Mouse (Mus musculus): ENCODE measurements at regions not wholly inside any gene's neighbourhood (a gene's known extent, or its start where the extent isn't known, plus 50 kb on each side); places are given as distances from the start of the nearest gene placed in this dataset.

- Histone ChIP-seq H3K27me3 (ENCODE audit: control insufficient read depth, insufficient read depth, low read length) (no peaks in the 10 kb centered on the region), H3K4me1 (ENCODE audit: control insufficient read depth, insufficient read depth, low read length) (no peaks in the 10 kb centered on the region), H3K4me3 (ENCODE audit: insufficient read depth, low read depth, low read length) (no peak overlapping the region), H3K36me3 (ENCODE audit: control insufficient read depth, insufficient read depth, low read length) (no peaks in the 10 kb centered on the region), H3K27ac (replicated peaks; ENCODE audit: insufficient read depth, low read depth, low read length) (no peak overlapping the region), H3K9ac (ENCODE audit: low read depth, low read length) (no peak overlapping the region), H3K79me2 (ENCODE audit: control insufficient read depth, insufficient read depth, low read length) (no peaks in the 10 kb centered on the region)
- 72% methylated on average over 3 of the region's 3 CpGs for WGBS
- DNase-seq (ENCODE audit: extremely low read depth, low read depth, low spot score), result no peak
- TF ChIP-seq CTCF (IDR thresholded peaks at IDR 0.05; ENCODE audit: low read depth, low read length) (no peak), POLR2A (IDR thresholded peaks at IDR 0.05; ENCODE audit: extremely low read depth, insufficient read depth, low read length) (no peak)
Observed at GRCm38 (mm10) chr12:94283572-94283971, 1408.5 kb upstream of the Flrt2 start.

- Histone ChIP-seq H3K36me3 (ENCODE audit: control insufficient read depth, insufficient read depth, low read length) (no peaks in the 10 kb centered on the region), H3K4me1 (ENCODE audit: control insufficient read depth, insufficient read depth, low read length) (no peaks in the 10 kb centered on the region), H3K79me2 (ENCODE audit: control insufficient read depth, insufficient read depth, low read length) (no peaks in the 10 kb centered on the region), H3K27ac (replicated peaks; ENCODE audit: insufficient read depth, low read depth, low read length) (no peak overlapping the region), H3K4me3 (ENCODE audit: insufficient read depth, low read depth, low read length) (no peak overlapping the region), H3K27me3 (ENCODE audit: control insufficient read depth, insufficient read depth, low read length) (no peaks in the 10 kb centered on the region), H3K9ac (ENCODE audit: low read depth, low read length) (no peak overlapping the region)
- WGBS, result 38% methylated on average over 5 of the region's 5 CpGs
- no peak for DNase-seq (ENCODE audit: extremely low read depth, low read depth, low spot score)
- no peak for TF ChIP-seq POLR2A (IDR thresholded peaks at IDR 0.05; ENCODE audit: extremely low read depth, insufficient read depth, low read length)
- TF ChIP-seq CTCF (IDR thresholded peaks at IDR 0.05; ENCODE audit: low read depth, low read length), result no peak
Observed at GRCm38 (mm10) chr12:94297864-94298263, 1394.2 kb upstream of the Flrt2 start.

GRCm38 (mm10) chr12:94332351-94332750 lies 1359.7 kb upstream of the Flrt2 start:
- 68% methylated on average over 5 of the region's 5 CpGs for WGBS
- Histone ChIP-seq H3K27me3 (ENCODE audit: control insufficient read depth, insufficient read depth, low read length) (no peaks in the 10 kb centered on the region), H3K36me3 (ENCODE audit: control insufficient read depth, insufficient read depth, low read length) (no peaks in the 10 kb centered on the region), H3K27ac (replicated peaks; ENCODE audit: insufficient read depth, low read depth, low read length) (no peak overlapping the region), H3K4me3 (ENCODE audit: insufficient read depth, low read depth, low read length) (no peak overlapping the region), H3K4me1 (ENCODE audit: control insufficient read depth, insufficient read depth, low read length) (no peaks in the 10 kb centered on the region), H3K79me2 (ENCODE audit: control insufficient read depth, insufficient read depth, low read length) (no peaks in the 10 kb centered on the region), H3K9ac (ENCODE audit: low read depth, low read length) (no peak overlapping the region)
- TF ChIP-seq CTCF (IDR thresholded peaks at IDR 0.05; ENCODE audit: low read depth, low read length) (no peak), POLR2A (IDR thresholded peaks at IDR 0.05; ENCODE audit: extremely low read depth, insufficient read depth, low read length) (no peak)
- DNase-seq (ENCODE audit: extremely low read depth, low read depth, low spot score), result no peak

GRCm38 (mm10) chr12:94334671-94335070 lies 1357.4 kb upstream of the Flrt2 start:
- H3K79me2 ChIP-seq (ENCODE audit: control insufficient read depth, insufficient read depth, low read length), result no peaks in the 10 kb centered on the region
- H3K4me3 ChIP-seq (ENCODE audit: insufficient read depth, low read depth, low read length), result no peak overlapping the region
- no peak for DNase-seq (ENCODE audit: extremely low read depth, low read depth, low spot score)
- H3K9ac ChIP-seq (ENCODE audit: low read depth, low read length), result no peak overlapping the region
- no peak for TF ChIP-seq CTCF (IDR thresholded peaks at IDR 0.05; ENCODE audit: low read depth, low read length)
- H3K36me3 ChIP-seq (ENCODE audit: control insufficient read depth, insufficient read depth, low read length), result no peaks in the 10 kb centered on the region
- H3K27me3 ChIP-seq (ENCODE audit: control insufficient read depth, insufficient read depth, low read length), result no peaks in the 10 kb centered on the region
- H3K27ac ChIP-seq (replicated peaks; ENCODE audit: insufficient read depth, low read depth, low read length), result no peak overlapping the region
- no peaks in the 10 kb centered on the region for H3K4me1 ChIP-seq (ENCODE audit: control insufficient read depth, insufficient read depth, low read length)
- WGBS, result 64% methylated on average over 3 of the region's 3 CpGs

GRCm38 (mm10) chr12:94349623-94350156 lies 1342.3 kb upstream of the Flrt2 start:
- Histone ChIP-seq H3K4me3 (ENCODE audit: insufficient read depth, low read depth, low read length) (no peak overlapping the region), H3K9ac (ENCODE audit: low read depth, low read length) (no peak overlapping the region), H3K4me1 (ENCODE audit: control insufficient read depth, insufficient read depth, low read length) (no peaks in the 10 kb centered on the region), H3K27me3 (ENCODE audit: control insufficient read depth, insufficient read depth, low read length) (no peaks in the 10 kb centered on the region), H3K79me2 (ENCODE audit: control insufficient read depth, insufficient read depth, low read length) (no peaks in the 10 kb centered on the region), H3K27ac (replicated peaks; ENCODE audit: insufficient read depth, low read depth, low read length) (no peak overlapping the region), H3K36me3 (ENCODE audit: control insufficient read depth, insufficient read depth, low read length) (no peaks in the 10 kb centered on the region)
- TF ChIP-seq CTCF (IDR thresholded peaks at IDR 0.05; ENCODE audit: low read depth, low read length), result no peak
- TF ChIP-seq POLR2A (IDR thresholded peaks at IDR 0.05; ENCODE audit: extremely low read depth, insufficient read depth, low read length), result no peak
- no peak for DNase-seq (ENCODE audit: extremely low read depth, low read depth, low spot score)
- WGBS, result 78% methylated on average over 7 of the region's 7 CpGs

GRCm38 (mm10) chr12:94364269-94364668 lies 1327.8 kb upstream of the Flrt2 start:
- Histone ChIP-seq H3K79me2 (ENCODE audit: control insufficient read depth, insufficient read depth, low read length) (no peaks in the 10 kb centered on the region), H3K4me1 (ENCODE audit: control insufficient read depth, insufficient read depth, low read length) (no peaks in the 10 kb centered on the region), H3K27me3 (ENCODE audit: control insufficient read depth, insufficient read depth, low read length) (no peaks in the 10 kb centered on the region), H3K9ac (ENCODE audit: low read depth, low read length) (no peak overlapping the region), H3K4me3 (ENCODE audit: insufficient read depth, low read depth, low read length) (no peak overlapping the region), H3K27ac (replicated peaks; ENCODE audit: insufficient read depth, low read depth, low read length) (no peak overlapping the region), H3K36me3 (ENCODE audit: control insufficient read depth, insufficient read depth, low read length) (no peaks in the 10 kb centered on the region)
- TF ChIP-seq CTCF (IDR thresholded peaks at IDR 0.05; ENCODE audit: low read depth, low read length) (no peak), POLR2A (IDR thresholded peaks at IDR 0.05; ENCODE audit: extremely low read depth, insufficient read depth, low read length) (no peak)
- no peak for DNase-seq (ENCODE audit: extremely low read depth, low read depth, low spot score)
- 92% methylated on average over 6 of the region's 6 CpGs for WGBS
